Mouse (Mus musculus): ENCODE data around the gene Fgf8. TPM values are rescaled to one million over a fixed set of nuclear protein-coding genes. Genes with fewer than 3 reads are reported as not detected.
A peak's percentile ranks its signal among the peaks of the same experiment; 100 is the strongest.

The Fgf8 gene
- polyA plus RNA-seq, 1 experiment from 2014 or later: 16.1 TPM

GRCm38 (mm10) chr19:45781676-45782075, 39.0 kb upstream of the Fgf8 start:
- Histone ChIP-seq H3K36me3 (peaks cover 45% of the 10 kb centered on the region), H3K4me3 (replicated peaks) (peak overlapping the region; percentile 100), H3K9ac (replicated peaks) (peak overlapping the region; percentile 97), H3K27me3 (no peaks in the 10 kb centered on the region), H3K4me1 (replicated peaks) (peaks cover 27% of the 10 kb centered on the region), H3K9me3 (no peaks in the 10 kb centered on the region), H3K4me2 (peak overlapping the region; percentile 71), H3K27ac (no peak overlapping the region)
- WGBS: 70% methylated on average over 8 of the region's 8 CpGs
- no peak for ATAC-seq (ENCODE audit: insufficient number of reproducible peaks, insufficient read depth, low FRiP score, low TSS enrichment, low read depth)

- 0 out of 2 replicates have a peak overlapping the region, but pooled peaks have one; percentile 3 for H3K4me3 ChIP-seq (replicated peaks)
- no peaks in the 10 kb centered on the region for H3K27me3 ChIP-seq
- H3K4me2 ChIP-seq: peak overlapping the region; percentile 71
- 0 out of 2 replicates have a peak overlapping the region, but pooled peaks have one; percentile 27 for H3K9ac ChIP-seq (replicated peaks)
- ATAC-seq (ENCODE audit: insufficient number of reproducible peaks, insufficient read depth, low FRiP score, low TSS enrichment, low read depth): no peak
- H3K4me1 ChIP-seq (replicated peaks): peaks cover 27% of the 10 kb centered on the region
- WGBS: 89% methylated on average over 13 of the region's 13 CpGs
- no peak overlapping the region for H3K27ac ChIP-seq
- H3K9me3 ChIP-seq: no peaks in the 10 kb centered on the region
- peaks cover 56% of the 10 kb centered on the region for H3K36me3 ChIP-seq
Observed at GRCm38 (mm10) chr19:45780350-45780915, 37.7 kb upstream of the Fgf8 start.

- no peak for ATAC-seq (ENCODE audit: insufficient number of reproducible peaks, insufficient read depth, low FRiP score, low TSS enrichment, low read depth)
- H3K27me3 ChIP-seq: no peaks in the 10 kb centered on the region
- H3K4me1 ChIP-seq (replicated peaks): peaks cover 10% of the 10 kb centered on the region
- peaks cover 98% of the 10 kb centered on the region for H3K36me3 ChIP-seq
- WGBS: 84% methylated on average over 2 of the region's 2 CpGs
- H3K4me3 ChIP-seq (replicated peaks): no peak overlapping the region
- H3K9me3 ChIP-seq: no peaks in the 10 kb centered on the region
- no peak overlapping the region for H3K9ac ChIP-seq (replicated peaks)
- no peak overlapping the region for H3K27ac ChIP-seq
- H3K4me2 ChIP-seq: no peak overlapping the region
Observed at GRCm38 (mm10) chr19:45775486-45775885, 32.8 kb upstream of the Fgf8 start.

DNA sequence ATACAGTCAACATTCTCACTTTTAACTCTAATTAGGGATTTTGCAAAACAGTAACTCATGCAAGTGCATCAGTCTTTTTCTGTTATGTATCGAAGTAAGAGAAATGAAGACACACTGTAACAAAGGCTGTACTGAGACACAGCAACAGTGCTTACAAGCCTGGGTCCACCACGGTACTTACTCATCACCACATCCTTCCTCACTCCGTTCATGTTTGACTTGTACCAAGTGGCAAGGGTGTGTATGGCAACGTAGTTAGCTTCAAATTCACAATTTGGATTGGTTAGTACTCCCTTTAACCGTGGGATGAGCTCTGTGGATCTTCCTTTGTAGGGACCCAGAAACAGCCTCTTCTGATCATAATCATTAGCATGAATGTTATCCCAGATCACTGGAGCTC, 28.8 kb upstream of the Fgf8 start:
- Histone ChIP-seq H3K4me1 (replicated peaks) (no peaks in the 10 kb centered on the region), H3K27me3 (no peaks in the 10 kb centered on the region), H3K4me3 (replicated peaks) (no peak overlapping the region), H3K9ac (replicated peaks) (no peak overlapping the region), H3K27ac (no peak overlapping the region), H3K4me2 (no peak overlapping the region), H3K36me3 (peaks cover 99% of the 10 kb centered on the region), H3K9me3 (no peaks in the 10 kb centered on the region)
- 92% methylated on average over 5 of the region's 5 CpGs for WGBS
- ATAC-seq (ENCODE audit: insufficient number of reproducible peaks, insufficient read depth, low FRiP score, low TSS enrichment, low read depth): no peak

GRCm38 (mm10) chr19:45760810-45761209, 18.1 kb upstream of the Fgf8 start:
- no peak for ATAC-seq (ENCODE audit: insufficient number of reproducible peaks, insufficient read depth, low FRiP score, low TSS enrichment, low read depth)
- H3K4me1 ChIP-seq (replicated peaks): no peaks in the 10 kb centered on the region
- H3K27ac ChIP-seq: no peak overlapping the region
- H3K9ac ChIP-seq (replicated peaks): no peak overlapping the region
- H3K27me3 ChIP-seq: no peaks in the 10 kb centered on the region
- WGBS: 85% methylated on average over 3 of the region's 3 CpGs
- H3K4me3 ChIP-seq (replicated peaks): no peak overlapping the region
- H3K9me3 ChIP-seq: no peaks in the 10 kb centered on the region
- no peak overlapping the region for H3K4me2 ChIP-seq
- H3K36me3 ChIP-seq: peaks cover 94% of the 10 kb centered on the region

DNA sequence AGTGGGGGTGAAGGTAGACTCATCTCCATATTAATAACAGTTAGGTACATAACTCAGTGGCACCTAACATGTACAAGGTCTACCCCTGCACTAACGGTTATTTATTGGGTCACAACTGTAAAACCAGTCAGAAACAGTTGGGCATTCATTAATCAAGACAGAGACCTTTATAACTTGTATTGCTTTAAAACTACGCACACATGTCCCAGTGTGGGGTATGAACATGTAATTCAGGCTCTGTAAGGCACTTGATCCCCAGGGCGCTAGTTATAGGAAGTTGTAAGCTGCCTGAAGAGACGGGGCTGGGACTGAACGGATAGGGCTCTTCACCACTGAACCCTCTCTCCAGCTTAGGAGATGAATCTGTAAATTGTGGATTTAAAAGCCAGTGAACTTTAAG, 16.0 kb upstream of the Fgf8 start:
- Histone ChIP-seq H3K4me2 (no peak overlapping the region), H3K36me3 (peaks cover 94% of the 10 kb centered on the region), H3K27ac (no peak overlapping the region), H3K4me1 (replicated peaks) (no peaks in the 10 kb centered on the region), H3K9ac (replicated peaks) (no peak overlapping the region), H3K4me3 (replicated peaks) (no peak overlapping the region), H3K9me3 (no peaks in the 10 kb centered on the region), H3K27me3 (no peaks in the 10 kb centered on the region)
- 89% methylated on average over 5 of the region's 5 CpGs for WGBS
- ATAC-seq (ENCODE audit: insufficient number of reproducible peaks, insufficient read depth, low FRiP score, low TSS enrichment, low read depth): no peak

- no peak overlapping the region for H3K27ac ChIP-seq
- no peak overlapping the region for H3K9ac ChIP-seq (replicated peaks)
- WGBS: 94% methylated on average over 3 of the region's 3 CpGs
- no peak overlapping the region for H3K4me3 ChIP-seq (replicated peaks)
- H3K36me3 ChIP-seq: peaks cover 76% of the 10 kb centered on the region
- no peak for ATAC-seq (ENCODE audit: insufficient number of reproducible peaks, insufficient read depth, low FRiP score, low TSS enrichment, low read depth)
- no peaks in the 10 kb centered on the region for H3K9me3 ChIP-seq
- H3K4me2 ChIP-seq: no peak overlapping the region
- peaks cover 9% of the 10 kb centered on the region for H3K4me1 ChIP-seq (replicated peaks)
- no peaks in the 10 kb centered on the region for H3K27me3 ChIP-seq
Observed at GRCm38 (mm10) chr19:45753551-45753950, 10.8 kb upstream of the Fgf8 start.

GRCm38 (mm10) chr19:45751881-45752280, 9.2 kb upstream of the Fgf8 start:
- H3K9ac ChIP-seq (replicated peaks): no peak overlapping the region
- peaks cover 60% of the 10 kb centered on the region for H3K36me3 ChIP-seq
- H3K27me3 ChIP-seq: peaks cover 4% of the 10 kb centered on the region; the same call in 1 of the 2 replicates
- H3K27ac ChIP-seq: no peak overlapping the region
- H3K4me3 ChIP-seq (replicated peaks): no peak overlapping the region
- no peak overlapping the region for H3K4me2 ChIP-seq
- H3K4me1 ChIP-seq (replicated peaks): peaks cover 23% of the 10 kb centered on the region
- 91% methylated on average over 7 of the region's 7 CpGs for WGBS
- H3K9me3 ChIP-seq: no peaks in the 10 kb centered on the region
- ATAC-seq (ENCODE audit: insufficient number of reproducible peaks, insufficient read depth, low FRiP score, low TSS enrichment, low read depth): no peak

DNA sequence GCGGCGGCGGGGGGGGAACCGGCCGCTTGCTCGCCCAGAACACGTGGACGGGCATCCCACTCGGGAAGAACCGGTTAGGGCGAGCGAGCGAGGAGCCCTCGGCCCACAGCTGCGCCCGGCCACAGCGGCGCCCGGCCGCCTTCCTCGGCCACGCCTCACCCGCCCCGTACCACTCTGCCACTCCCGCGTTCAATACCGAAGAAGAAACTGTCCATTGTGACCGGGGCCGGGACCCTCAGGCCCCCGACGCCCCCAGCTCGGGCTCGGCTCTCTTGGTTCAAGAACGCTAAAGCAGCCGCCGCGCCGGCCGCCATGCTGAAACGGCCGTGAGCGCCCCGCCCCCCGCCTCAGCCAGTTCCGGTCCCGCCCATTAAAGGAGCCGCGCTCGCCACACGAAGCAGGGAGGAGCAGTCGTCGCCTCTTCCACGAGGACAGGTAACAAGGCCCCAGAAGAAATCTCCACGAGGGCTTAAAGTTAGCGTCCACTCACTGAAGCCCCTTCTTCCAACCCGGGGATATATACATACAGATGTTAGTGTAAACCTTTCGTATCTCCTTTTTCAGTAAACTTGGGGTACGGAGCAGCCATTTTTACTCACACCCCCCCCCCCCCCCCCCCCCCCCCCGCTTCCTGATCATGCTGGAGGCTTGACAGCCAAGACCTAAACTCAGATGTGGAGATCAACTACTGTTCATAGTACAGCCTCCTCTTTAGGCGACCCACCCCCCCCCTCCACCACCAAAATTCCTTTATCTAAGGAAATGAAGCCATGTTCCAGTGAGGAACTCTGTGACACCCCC, 6.7 kb upstream of the Fgf8 start, which contains the start of gene Npm3:
Npm3 (minus strand) TSS at position 349 of the 801 bp plus-strand sequence.
- peaks cover 28% of the 10 kb centered on the region for H3K27me3 ChIP-seq
- WGBS: under 1% methylated on average over 52 of the region's 60 CpGs
- peak within 1 kb of the TSS; percentile 50; the same call in 1 of the 2 replicates for H3K27ac ChIP-seq
- H3K36me3 ChIP-seq: peaks cover 35% of the 10 kb centered on the region
- no peaks in the 10 kb centered on the region for H3K9me3 ChIP-seq
- H3K4me1 ChIP-seq (replicated peaks): peaks cover 34% of the 10 kb centered on the region
- ATAC-seq (ENCODE audit: insufficient number of reproducible peaks, insufficient read depth, low FRiP score, low TSS enrichment, low read depth): peak; percentile 73
- H3K4me2 ChIP-seq: peak within 1 kb of the TSS; percentile 93
- peak within 1 kb of the TSS; percentile 93 for H3K4me3 ChIP-seq (replicated peaks)
- peak within 1 kb of the TSS; percentile 87 for H3K9ac ChIP-seq (replicated peaks)

DNA sequence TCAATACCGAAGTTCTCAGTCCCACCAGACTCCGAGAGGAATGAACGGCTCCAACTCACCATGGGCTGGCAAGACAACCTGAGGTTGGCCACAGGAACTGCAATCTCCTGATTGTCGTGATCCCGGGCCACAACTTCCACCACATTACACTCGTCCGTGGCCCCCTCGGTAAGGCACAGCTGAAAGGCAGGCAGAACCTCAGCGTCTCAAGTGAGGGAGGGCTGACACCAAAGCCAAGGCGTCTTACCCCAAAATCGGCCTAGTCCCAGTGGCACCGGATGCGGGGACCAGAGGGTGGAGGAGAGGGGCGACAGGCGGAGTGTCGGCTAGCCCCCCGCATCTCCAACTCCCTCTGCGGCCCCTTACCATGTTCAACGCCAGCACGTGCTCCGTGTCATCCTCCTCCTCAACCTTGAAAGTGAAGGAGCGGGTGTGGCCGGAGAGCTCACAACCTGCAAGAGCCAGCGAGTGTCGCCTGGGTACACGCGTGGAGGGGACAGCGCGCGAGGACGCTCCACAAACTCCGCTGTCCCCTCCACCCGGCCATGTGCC, 6.1 kb upstream of the Fgf8 start:
- Histone ChIP-seq H3K27me3 (peaks cover 35% of the 10 kb centered on the region), H3K36me3 (peaks cover 28% of the 10 kb centered on the region), H3K9me3 (no peaks in the 10 kb centered on the region), H3K4me3 (replicated peaks) (peak overlapping the region; percentile 93), H3K27ac (peak overlapping the region; percentile 45; the same call in 1 of the 2 replicates), H3K4me2 (peak overlapping the region; percentile 93), H3K9ac (replicated peaks) (peak overlapping the region; percentile 87), H3K4me1 (replicated peaks) (peaks cover 34% of the 10 kb centered on the region)
- ATAC-seq (ENCODE audit: insufficient number of reproducible peaks, insufficient read depth, low FRiP score, low TSS enrichment, low read depth): no peak
- 1% methylated on average over 33 of the region's 33 CpGs for WGBS

- Histone ChIP-seq H3K27ac (no peak overlapping the region), H3K27me3 (peaks cover 41% of the 10 kb centered on the region), H3K9me3 (no peaks in the 10 kb centered on the region), H3K36me3 (peaks cover 23% of the 10 kb centered on the region), H3K4me3 (replicated peaks) (peak overlapping the region; percentile 93), H3K4me1 (replicated peaks) (peaks cover 38% of the 10 kb centered on the region), H3K9ac (replicated peaks) (peak overlapping the region; percentile 87; the same call in 1 of the 2 replicates), H3K4me2 (peak overlapping the region; percentile 93)
- ATAC-seq (ENCODE audit: insufficient number of reproducible peaks, insufficient read depth, low FRiP score, low TSS enrichment, low read depth): no peak
- WGBS: 45% methylated on average over 9 of the region's 9 CpGs
Observed at GRCm38 (mm10) chr19:45748206-45748605, 5.5 kb upstream of the Fgf8 start.

All from limb, embryonic 12.5 days (tissue).